Mouse (Mus musculus) telencephalon, adult 2 months (tissue): ENCODE data around the gene Foxf1.

ENCODE experiments used
- DNase-seq: peaks from one replicate; pipeline ENCODE4 v3.0.0-alpha.2; 2011; ENCODE audit warnings: low read depth, low spot score

The Foxf1 gene

GRCm38 (mm10) chr8:121115136-121115535 lies 30.9 kb downstream of the Foxf1 start:
- DNase-seq, result no peak

GRCm38 (mm10) chr8:121115948-121116347 lies 31.8 kb downstream of the Foxf1 start, which contains the start of gene Foxc2:
Gene Foxc2, plus strand, starts transcription at chr8:121116171.
- no peak for DNase-seq

- DNase-seq, result no peak
Measured at GRCm38 (mm10) chr8:121116591-121117185, 32.5 kb downstream of the Foxf1 start.

- DNase-seq, result no peak
Measured at GRCm38 (mm10) chr8:121117186-121117651, 33.0 kb downstream of the Foxf1 start.

- no peak for DNase-seq
Measured at GRCm38 (mm10) chr8:121117906-121118305, 33.7 kb downstream of the Foxf1 start.

- DNase-seq, result no peak
Measured at GRCm38 (mm10) chr8:121118634-121119420, 34.6 kb downstream of the Foxf1 start.

- DNase-seq, result no peak
Measured at GRCm38 (mm10) chr8:121119635-121120455, 35.7 kb downstream of the Foxf1 start.

- no peak for DNase-seq
Measured at GRCm38 (mm10) chr8:121120456-121121419, 36.6 kb downstream of the Foxf1 start.

GRCm38 (mm10) chr8:121121704-121122103 lies 37.5 kb downstream of the Foxf1 start:
- DNase-seq, result no peak

GRCm38 (mm10) chr8:121122368-121122767 lies 38.2 kb downstream of the Foxf1 start:
- no peak for DNase-seq

- no peak for DNase-seq
Measured at GRCm38 (mm10) chr8:121123113-121123512, 38.9 kb downstream of the Foxf1 start.

GRCm38 (mm10) chr8:121124547-121125239 lies 40.5 kb downstream of the Foxf1 start:
- no peak for DNase-seq

- DNase-seq, result peak; percentile 8
Measured at GRCm38 (mm10) chr8:121125311-121125876, 41.2 kb downstream of the Foxf1 start.

- DNase-seq, result no peak
Measured at GRCm38 (mm10) chr8:121126191-121126590, 42.0 kb downstream of the Foxf1 start.

- no peak for DNase-seq
Measured at GRCm38 (mm10) chr8:121126694-121127093, 42.5 kb downstream of the Foxf1 start.

GRCm38 (mm10) chr8:121127291-121127701 lies 43.1 kb downstream of the Foxf1 start:
- DNase-seq, result no peak

- no peak for DNase-seq
Measured at GRCm38 (mm10) chr8:121127756-121128375, 43.7 kb downstream of the Foxf1 start, which contains the start of gene Foxl1. Gene Foxl1, plus strand, starts transcription at chr8:121127940.

- no peak for DNase-seq
Measured at GRCm38 (mm10) chr8:121128531-121129264, 44.5 kb downstream of the Foxf1 start.
